Mouse (Mus musculus) embryo, embryonic 10 days (tissue): ENCODE measurements around the gene Wrb.
A peak's percentile ranks its signal among the peaks of the same experiment; 100 is the strongest.
"Not testable (repeated sequence)": the region's sequence is repeated elsewhere in the genome, so short reads cannot be mapped to it uniquely, and the experiment has no call there.

Source experiments
- DNase-seq: peaks from one replicate; pipeline ENCODE4 v3.0.0-alpha.2; 2015; ENCODE audit warnings: low spot score

Wrb gene

GRCm38 (mm10) chr16:96145110-96145800 lies at the start of gene Wrb:
Gene Wrb, plus strand, starts transcription at chr16:96145407.
- peak; percentile 100 for DNase-seq

- DNase-seq: no peak
These were observed 49.2 kb upstream of the Wrb start for GRCm38 (mm10) chr16:96095966-96096365.

- not testable (repeated sequence) for DNase-seq
These were observed 47.4 kb upstream of the Wrb start for GRCm38 (mm10) chr16:96097811-96098210.

- DNase-seq: peak; percentile 60
These were observed 42.2 kb upstream of the Wrb start for GRCm38 (mm10) chr16:96103036-96103435.

- DNase-seq: no peak
These were observed 35.5 kb upstream of the Wrb start for GRCm38 (mm10) chr16:96109673-96110072.

GRCm38 (mm10) chr16:96110655-96111345 lies 34.4 kb upstream of the Wrb start:
- no peak for DNase-seq

- DNase-seq: no peak
These were observed 32.4 kb upstream of the Wrb start for GRCm38 (mm10) chr16:96112769-96113168.

- no peak for DNase-seq
These were observed 30.5 kb upstream of the Wrb start for GRCm38 (mm10) chr16:96114729-96115128.

- DNase-seq: no peak
These were observed 25.1 kb upstream of the Wrb start for GRCm38 (mm10) chr16:96120022-96120623.

GRCm38 (mm10) chr16:96126684-96127171 lies 18.5 kb upstream of the Wrb start:
- DNase-seq: peak; percentile 47

- DNase-seq: no peak
These were observed 17.9 kb upstream of the Wrb start for GRCm38 (mm10) chr16:96127288-96127656.

GRCm38 (mm10) chr16:96127657-96128344 lies 17.4 kb upstream of the Wrb start, which contains the start of gene Hmgn1:
Gene Hmgn1, minus strand, starts transcription at chr16:96127729.
- peak; percentile 97 for DNase-seq

GRCm38 (mm10) chr16:96128466-96128865 lies 16.7 kb upstream of the Wrb start:
- peak; percentile 48 for DNase-seq

GRCm38 (mm10) chr16:96144748-96145109 lies 478 bp upstream of the Wrb start:
- not testable (repeated sequence) for DNase-seq

- DNase-seq: no peak
These were observed 607 bp downstream of the Wrb start for GRCm38 (mm10) chr16:96145814-96146213.

- no peak for DNase-seq
These were observed 3.6 kb downstream of the Wrb start for GRCm38 (mm10) chr16:96148834-96149233.

GRCm38 (mm10) chr16:96149311-96149710 lies 4.1 kb downstream of the Wrb start:
- no peak for DNase-seq

- DNase-seq: no peak
These were observed 5.8 kb downstream of the Wrb start for GRCm38 (mm10) chr16:96150995-96151394.

GRCm38 (mm10) chr16:96151551-96151950 lies 6.3 kb downstream of the Wrb start:
- peak; percentile 86 for DNase-seq

- DNase-seq: no peak
These were observed 9.3 kb downstream of the Wrb start for GRCm38 (mm10) chr16:96154476-96154875.

- DNase-seq: no peak
These were observed 10.8 kb downstream of the Wrb start for GRCm38 (mm10) chr16:96156019-96156418.

- no peak for DNase-seq
These were observed 12.0 kb downstream of the Wrb start for GRCm38 (mm10) chr16:96157171-96157570.
